Mouse (Mus musculus) left cerebral cortex, postnatal 14 days (tissue): Measurements from ENCODE around the gene Mgat4e. TPM values are rescaled to one million over a fixed set of nuclear protein-coding genes. Genes with fewer than 3 reads are reported as not detected.
"Not testable (repeated sequence)": the region's sequence is repeated elsewhere in the genome, so short reads cannot be mapped to it uniquely, and the experiment has no call there.

ENCODE experiments used
- DNase-seq, 2 experiments: peaks; one replicate each; pipeline ENCODE4 v3.0.0; 2021 to 2022; ENCODE audit warnings: low spot score in 2 of 2, mixed read lengths in 1 of 2
- intact Hi-C: fragments of 180-260 bp; cut with DNase I; formaldehyde crosslinking; loops from one replicate; pipeline ENCODE4 v1.15.1; 2025
- total RNA-seq, 2 experiments: library from RNA; stranded (reverse); gene quantifications; 2 replicates each; pipeline ENCODE4 v1.2.3; 2021

The Mgat4e gene
- total RNA-seq, 2 experiments from 2014 or later = not detected

DNA sequence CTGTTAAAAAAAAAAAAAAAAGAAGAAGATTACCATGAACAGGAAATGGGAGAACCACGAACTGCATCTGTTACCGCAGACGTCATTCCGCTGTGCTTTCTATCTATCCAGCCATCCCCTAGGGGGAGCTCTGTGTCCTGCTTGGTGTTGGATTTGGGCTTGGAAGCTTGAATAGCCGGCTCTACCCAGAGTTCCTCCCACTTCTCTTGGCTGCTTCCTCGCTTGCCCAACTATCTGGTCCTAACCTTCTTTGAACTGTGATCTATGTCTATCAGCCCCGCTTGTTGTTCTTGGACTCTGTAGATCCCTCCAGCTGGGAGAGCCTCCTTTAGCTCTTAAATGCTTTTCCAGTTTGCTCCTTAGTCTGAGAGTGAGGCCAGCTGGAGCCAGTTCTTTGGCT is 30.8 kb downstream of the Mgat4e start:
- DNase-seq = peak; percentile 84 to 91
- intact Hi-C loops = loop anchor here (5.0 kb wide), 1 partner anchor 79 kb away; no protein-coding TSS in a partner anchor

DNA sequence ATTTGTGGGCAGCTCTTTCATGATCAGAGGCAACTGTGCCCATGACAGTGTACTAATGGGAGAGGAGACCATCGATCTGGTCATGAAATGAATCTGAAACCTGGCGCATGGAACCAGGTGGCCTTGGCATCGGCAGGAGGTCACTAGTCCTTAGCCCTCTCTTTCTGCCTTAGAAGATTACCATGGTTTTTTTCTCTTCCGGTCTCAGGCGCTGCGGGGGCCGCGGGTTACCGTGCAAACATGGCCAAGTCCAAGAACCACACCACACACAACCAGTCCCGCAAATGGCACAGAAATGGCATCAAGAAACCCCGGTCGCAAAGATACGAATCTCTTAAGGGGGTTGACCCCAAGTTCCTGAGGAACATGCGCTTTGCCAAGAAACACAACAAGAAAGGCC is 31.6 kb downstream of the Mgat4e start:
- DNase-seq = not testable (repeated sequence)
- intact Hi-C loops = loop anchor here (5.0 kb wide), 1 partner anchor 79 kb away; no protein-coding TSS in a partner anchor

DNA sequence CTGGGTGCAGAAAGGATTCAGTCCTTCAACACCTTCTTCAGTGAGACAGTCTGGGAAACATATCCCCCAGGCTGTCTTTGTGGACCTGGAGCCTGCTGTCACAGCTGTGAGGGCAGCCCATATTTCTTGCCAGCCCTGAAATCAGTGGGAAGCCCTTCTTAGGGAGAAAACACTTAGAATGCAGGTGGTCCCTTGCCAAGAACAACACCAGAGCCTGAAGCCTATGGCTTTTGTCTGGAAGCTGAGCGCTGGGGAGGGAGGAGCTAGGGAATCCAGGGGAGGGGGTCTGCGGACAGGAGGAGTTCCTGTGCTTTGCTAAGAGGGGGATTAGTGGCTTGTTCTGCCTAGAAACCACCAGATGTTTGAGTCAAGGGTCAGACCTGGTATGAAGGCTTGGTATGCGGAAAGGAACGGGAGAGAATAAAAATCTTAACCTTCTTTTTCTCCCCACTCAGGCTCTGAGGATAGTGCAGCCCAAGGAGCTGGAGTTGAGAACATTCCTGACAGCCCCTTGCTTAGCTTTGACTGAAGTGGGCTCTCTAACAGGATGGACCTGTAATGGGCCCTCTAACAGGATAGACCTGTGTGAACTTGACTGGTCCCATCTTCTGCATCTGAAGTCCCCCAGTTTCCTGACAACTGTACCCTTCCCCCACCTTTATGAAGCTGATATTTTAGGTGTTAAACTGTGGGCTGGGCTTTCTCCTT is 32.8 kb downstream of the Mgat4e start:
- intact Hi-C loops = loop anchor here (5.0 kb wide), 1 partner anchor 81 kb away; no protein-coding TSS in a partner anchor
- no peak for DNase-seq

DNA sequence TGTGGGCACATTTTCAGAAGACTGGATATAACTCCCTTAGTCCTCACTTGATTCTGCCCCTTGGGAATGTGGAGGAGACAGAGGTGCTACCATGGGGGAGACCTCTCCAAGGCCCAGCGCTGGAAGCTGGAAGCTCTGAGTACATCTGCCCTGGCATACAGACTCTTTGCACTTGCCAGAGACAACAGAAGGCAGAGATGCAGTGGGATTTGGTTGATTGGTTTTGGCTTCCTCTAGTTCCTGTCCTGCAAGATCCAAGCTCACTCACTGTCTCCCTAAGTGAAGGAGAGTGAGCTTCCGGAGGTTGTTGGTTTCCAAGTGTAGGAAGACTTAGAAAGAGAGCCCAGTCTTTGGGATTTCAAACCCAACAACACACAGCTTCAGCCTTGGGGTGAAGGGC is 33.6 kb downstream of the Mgat4e start:
- intact Hi-C loops = loop anchor here (5.0 kb wide), 1 partner anchor 81 kb away; no protein-coding TSS in a partner anchor
- no peak for DNase-seq

DNA sequence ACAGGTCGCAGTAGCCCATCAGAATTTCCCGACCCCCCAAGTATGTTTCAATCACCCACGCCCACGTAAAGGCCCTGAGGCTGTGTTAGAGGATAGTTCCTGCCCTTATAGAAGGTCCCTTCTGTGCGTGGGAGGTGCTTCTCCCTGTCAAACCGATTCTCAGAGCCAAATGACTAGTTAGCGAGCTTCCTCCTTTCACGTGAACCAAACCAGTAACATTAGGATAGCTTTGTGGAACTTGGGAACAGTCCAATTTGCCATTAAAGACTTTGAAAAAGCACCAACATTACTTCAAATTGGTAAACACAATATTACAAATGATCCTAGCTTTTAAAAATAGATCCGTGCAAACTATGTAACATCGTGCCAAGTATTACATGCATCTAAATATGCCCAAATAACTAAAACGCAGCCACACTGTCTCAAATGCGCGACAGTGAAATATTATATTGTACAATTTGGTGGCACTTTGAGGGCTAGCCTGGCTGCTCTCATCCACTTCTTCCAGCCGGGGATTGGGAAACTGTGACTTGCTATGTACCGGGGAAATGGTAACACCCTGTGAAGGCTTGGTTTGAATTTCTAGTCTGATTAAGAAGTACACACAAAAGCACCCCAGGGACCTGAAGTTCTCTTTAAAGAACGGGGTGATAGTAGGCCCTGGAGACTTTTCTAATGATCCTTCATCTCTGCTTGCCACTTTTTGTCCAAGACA is 35.4 kb downstream of the Mgat4e start:
- intact Hi-C loops = no loop called here
- no peak for DNase-seq

DNA sequence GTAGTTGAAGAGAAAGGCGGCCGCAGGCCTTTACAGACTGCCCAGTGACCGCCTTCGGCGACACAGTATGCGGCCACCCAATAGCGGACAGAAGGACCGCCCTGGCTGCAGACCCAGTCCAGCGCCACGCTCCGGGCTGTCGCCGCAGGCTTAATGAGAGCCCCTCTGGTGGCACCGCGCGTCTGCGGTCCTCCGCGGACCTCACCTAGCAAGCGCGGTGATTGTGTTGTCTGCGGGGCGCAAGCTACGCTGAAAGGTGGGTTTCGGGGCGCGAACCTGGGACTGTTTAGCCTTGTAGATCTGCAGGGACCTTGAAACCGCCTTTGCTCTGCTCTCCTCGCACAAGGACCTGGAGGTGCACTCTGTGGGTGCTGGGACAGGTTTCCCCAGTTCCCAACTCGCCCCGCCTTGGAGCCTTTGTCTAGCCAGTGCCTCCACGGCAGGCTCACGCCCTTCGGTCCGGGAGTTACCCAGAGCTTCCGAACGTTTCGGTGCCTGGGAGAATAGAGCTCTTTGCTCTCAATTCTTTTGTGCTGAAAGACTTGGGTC is 36.1 kb downstream of the Mgat4e start:
- DNase-seq = no peak
- intact Hi-C loops = no loop called here

DNA sequence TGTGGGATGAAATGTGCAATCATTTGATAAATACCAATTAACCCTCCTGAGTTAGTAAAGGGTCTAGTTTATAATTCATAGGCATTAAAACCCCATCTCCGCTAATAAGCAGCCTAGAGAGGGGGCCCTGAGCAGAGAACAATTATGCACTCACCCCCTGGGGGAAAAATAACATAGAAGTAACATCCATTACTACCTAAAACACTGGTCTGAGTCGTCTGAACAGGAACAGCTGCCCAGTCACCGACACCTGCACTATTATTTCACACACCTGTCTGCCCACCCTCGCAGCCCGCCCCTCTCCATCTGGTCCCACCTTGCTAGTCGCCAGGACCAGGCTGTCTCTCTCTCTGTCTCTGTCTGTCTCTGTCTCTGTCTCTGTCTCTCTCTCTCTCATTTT is 36.9 kb downstream of the Mgat4e start:
- DNase-seq = no peak
- intact Hi-C loops = no loop called here

DNA sequence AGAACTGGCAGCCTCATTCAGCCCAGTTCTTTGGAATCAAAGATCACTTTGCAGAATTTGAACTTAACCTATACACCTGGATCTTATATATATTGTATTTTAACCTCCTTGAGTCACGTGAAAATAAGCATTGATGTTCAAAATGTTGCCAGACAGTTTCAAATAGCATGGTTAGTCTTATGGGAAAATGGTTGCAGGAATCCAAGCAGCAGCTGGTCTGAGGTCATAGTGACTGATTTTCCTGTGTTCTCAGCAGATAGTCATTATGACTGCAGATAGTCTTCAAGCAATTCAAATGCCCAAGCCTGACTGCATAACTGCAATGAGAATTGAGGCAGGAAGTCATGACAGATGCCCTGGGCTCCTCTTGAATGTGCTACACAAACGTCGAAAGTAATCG is 37.3 kb downstream of the Mgat4e start:
- DNase-seq = no peak
- intact Hi-C loops = no loop called here

DNA sequence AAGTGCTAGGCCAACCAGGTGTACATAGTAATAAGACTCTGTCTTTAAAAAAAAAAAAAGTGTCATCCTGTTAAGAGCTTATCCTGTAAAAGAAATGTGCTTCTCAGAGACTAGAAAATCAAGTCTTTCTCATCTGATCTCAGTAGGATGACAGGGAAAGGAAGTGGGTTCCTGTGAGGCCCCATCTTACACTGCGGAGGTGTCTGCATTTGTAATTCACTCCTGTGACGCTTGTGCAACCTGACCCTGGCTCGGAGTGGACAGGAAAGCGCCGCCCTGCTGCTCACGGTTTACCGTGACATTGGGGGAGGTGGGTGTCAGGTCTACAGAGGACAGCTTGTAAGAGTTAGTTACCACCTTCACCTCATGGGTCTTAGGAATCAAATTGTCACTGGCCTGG is 39.5 kb downstream of the Mgat4e start:
- DNase-seq = no peak
- intact Hi-C loops = no loop called here

DNA sequence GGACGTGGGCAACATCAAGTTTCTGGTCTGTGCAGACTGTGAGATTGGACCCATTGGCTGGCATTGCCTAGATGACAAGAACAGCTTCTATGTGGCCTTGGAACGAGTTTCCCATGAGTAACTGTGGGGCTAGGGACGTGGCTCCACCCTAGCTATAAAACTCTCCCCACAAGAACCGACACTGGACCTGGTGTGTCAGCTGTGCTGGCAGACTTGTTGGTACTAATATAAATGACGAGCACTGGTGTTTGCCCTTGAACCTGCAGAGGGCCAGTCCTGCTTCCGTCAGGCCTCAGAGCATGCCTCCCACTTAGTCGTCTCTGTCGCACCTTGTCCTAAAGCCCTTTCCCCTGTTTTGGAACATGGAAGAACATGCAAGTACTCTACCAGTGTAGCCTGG is 43.3 kb downstream of the Mgat4e start:
- intact Hi-C loops = no loop called here
- DNase-seq = no peak

DNA sequence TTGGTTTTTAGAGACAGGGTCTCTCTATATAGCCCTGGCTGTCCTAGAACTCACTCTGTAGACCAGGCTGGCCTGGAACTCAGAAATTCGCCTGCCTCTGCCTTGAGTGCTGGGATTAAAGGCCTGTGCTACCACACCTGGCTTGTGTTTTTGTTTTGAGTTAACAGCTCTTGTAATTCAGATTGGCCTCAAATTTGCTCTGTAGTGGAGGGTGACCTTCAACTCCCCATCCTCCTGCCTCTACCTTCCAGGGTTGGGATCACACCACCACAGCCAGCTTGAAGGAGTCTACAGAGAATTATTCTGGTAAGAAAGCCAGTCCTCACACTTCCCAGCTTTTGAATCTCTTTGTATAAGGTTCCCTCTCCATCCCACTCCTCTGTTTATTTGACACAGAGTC is 48.6 kb downstream of the Mgat4e start:
- no peak for DNase-seq
- intact Hi-C loops = no loop called here

DNA sequence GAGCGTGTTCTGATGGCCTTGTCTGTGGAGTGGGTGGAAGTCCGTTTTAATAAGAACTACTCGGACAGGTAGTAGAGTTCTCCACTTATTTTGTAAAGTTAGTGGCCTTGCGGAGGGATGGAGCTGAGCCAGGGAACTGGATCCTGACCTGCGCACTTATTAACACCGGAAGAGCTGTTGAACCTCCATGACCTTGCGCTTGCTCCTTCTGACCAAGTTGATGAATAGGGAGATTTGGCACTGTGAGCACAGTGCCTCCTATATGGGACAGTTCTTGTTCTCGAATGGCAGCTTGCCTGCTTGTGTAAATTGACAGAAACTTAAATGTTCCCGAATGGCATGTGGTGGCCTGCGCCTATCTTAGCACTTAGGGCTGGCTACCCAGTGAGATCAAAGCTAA is 53.5 kb downstream of the Mgat4e start:
- intact Hi-C loops = no loop called here

DNA sequence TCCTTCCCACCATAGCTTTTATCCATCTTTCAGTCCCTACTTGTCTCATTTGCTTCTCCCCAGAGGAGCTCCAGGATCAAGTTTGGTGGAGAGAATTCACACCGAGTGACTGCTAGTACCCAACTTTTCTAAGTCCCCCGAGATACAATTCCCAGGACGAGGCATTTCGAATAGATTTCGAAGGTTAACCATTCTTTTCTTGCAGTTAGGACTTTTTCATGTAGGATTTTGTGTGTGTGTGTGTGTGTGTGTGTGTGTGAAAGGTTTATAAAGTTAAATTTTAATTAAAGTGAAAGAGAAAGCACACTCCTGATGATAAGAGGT is 54.3 kb downstream of the Mgat4e start:
- intact Hi-C loops = no loop called here
- no peak for DNase-seq

More for the DNA sequence above, 53.5 kb downstream of the Mgat4e start:
- no peak for DNase-seq

DNA sequence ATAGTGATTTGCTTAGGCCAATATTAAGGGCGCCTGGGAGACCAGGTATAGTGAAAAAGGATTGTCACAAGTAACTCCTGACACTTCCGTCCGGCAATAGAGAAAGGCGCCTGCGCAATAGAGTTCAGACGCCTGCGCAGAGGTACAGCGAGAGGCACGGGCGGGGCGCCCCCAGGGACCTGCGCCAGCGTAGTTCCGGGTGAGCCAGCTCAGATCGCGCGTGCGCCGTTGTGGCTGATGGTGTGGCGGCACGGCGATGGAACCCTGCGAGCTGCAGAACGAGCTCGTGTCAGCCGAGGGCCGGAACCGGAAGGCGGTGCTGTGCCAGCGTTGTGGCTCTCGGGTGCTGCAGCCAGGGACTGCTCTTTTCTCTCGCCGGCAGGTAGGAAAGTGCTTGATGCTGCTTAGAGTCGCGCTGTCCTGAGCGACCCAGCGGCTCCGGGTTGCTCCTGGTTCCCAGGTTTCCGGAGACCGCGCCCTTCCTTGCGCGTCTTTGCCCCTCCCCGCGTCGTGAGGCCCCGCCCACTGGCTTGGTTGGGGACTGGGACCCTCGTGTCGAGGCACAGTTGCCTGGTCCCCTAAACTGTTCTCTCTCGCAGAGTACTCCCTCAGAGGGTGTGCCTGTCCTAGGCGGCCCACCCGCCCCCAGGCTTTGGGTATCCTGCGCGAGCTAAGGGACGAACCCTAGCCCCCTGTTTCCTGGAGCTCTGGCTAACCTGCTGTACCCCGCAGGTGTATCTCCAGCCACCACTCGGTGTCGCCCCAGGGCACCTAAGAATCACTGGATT is 54.9 kb downstream of the Mgat4e start, which contains the start of gene Rabif:
Gene Rabif, plus strand, starts transcription at position 221 of the 788 bp plus-strand sequence.
- DNase-seq = peak; percentile 99
- intact Hi-C loops = no loop called here

DNA sequence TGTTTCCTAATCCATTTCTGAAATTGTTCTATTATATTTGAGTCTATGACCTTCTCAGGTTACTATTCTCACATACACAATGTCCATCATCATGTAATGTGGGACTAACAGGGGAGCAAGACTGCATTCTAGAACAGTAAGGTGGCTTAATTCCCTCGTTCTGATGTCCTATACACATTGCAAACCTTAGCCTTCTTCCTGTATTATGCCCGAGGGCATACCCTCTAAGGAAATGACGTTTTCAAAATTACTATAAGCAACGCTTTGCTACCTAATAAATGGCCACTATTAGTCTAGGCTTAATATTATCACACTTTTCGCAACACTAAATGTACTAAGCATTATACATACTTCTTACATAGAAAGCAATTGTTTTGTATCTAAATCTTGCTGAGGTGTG is 55.5 kb downstream of the Mgat4e start:
- intact Hi-C loops = no loop called here
- DNase-seq = no peak

DNA sequence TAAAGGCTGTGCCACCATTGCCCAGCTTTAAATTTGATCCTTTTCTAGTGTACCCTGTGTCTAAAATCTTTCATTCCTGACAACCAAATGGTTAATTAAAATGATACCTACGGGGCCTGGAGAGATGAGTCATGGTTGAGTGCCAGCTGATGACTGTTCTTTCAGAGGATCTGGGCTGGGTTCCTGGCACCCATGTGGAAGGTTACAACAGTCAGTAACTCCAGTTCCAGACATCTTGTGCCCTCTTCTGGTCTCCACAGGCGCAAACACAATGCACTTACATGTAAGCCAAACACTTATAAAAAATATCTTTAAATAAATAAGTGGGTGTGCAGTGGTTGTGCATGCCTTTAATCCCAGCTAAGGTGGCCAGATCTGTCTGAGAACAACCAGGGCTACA is 56.0 kb downstream of the Mgat4e start:
- DNase-seq = no peak
- intact Hi-C loops = no loop called here

DNA sequence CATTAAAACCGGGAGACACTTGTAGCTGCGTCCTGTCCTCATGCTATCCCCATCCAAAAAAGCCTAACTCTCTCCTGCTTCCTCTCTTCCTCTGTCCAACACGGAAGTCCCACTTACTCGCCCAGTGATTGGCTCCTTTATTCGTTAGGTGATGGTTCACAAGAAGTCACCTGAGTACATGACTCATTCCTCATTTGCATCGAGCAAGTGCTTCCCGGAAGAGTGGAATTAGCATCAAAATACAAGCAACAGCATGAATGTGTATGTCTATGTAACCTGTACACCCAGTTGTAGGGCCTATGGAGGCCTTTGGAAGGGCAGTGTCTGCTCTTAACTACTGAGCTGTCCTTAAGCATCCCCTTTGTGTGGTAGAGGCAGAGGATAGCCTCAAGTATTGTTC is 57.2 kb downstream of the Mgat4e start:
- no peak for DNase-seq
- intact Hi-C loops = no loop called here
